Mouse (Mus musculus) midbrain, embryonic 13.5 days (tissue): ENCODE data around the gene Olfr1459. TPM values are rescaled to one million over a fixed set of nuclear protein-coding genes. Genes with fewer than 3 reads are reported as not detected.

Experiments
- ATAC-seq: fragments of 200-750 bp; cut with Nextera tagmentation; 2 replicates; pipeline ENCODE4 v1.8.0; 2017; ENCODE audit warnings: mild to moderate bottlenecking, moderate TSS enrichment, moderate library complexity
- H3K27ac ChIP-seq: fragments of 300-500 bp; sonication (generic); 2 replicates; pipeline ENCODE4 v1.5.1; 2015; ENCODE audit warnings: inconsistent platforms, mild to moderate bottlenecking, moderate library complexity
- H3K27me3 ChIP-seq: fragments of 300-500 bp; sonication (generic); 2 replicates; pipeline ENCODE4 v1.6.1; 2015; ENCODE audit warnings: mild to moderate bottlenecking, inconsistent platforms
- H3K36me3 ChIP-seq: fragments of 300-500 bp; sonication (generic); 2 replicates; pipeline ENCODE4 v1.6.1; 2015; ENCODE audit warnings: mild to moderate bottlenecking, inconsistent platforms
- H3K4me1 ChIP-seq: fragments of 300-500 bp; sonication (generic); replicated peaks from 2 replicates; pipeline ENCODE4 v1.6.1; 2015; ENCODE audit warnings: inconsistent platforms
- H3K4me2 ChIP-seq: fragments of 300-500 bp; sonication (generic); replicated peaks from 2 replicates; pipeline ENCODE4 v1.6.1; 2015; ENCODE audit warnings: moderate library complexity, mild to moderate bottlenecking, inconsistent platforms
- H3K4me3 ChIP-seq: fragments of 300-500 bp; sonication (generic); replicated peaks from 2 replicates; pipeline ENCODE4 v1.5.1; 2015; ENCODE audit warnings: mild to moderate bottlenecking, inconsistent platforms
- H3K9ac ChIP-seq: fragments of 300-500 bp; sonication (generic); replicated peaks from 2 replicates; pipeline ENCODE4 v1.6.1; 2015; ENCODE audit warnings: mild to moderate bottlenecking, inconsistent platforms
- H3K9me3 ChIP-seq: fragments of 300-500 bp; sonication (generic); 2 replicates; pipeline ENCODE4 v1.6.1; 2016; ENCODE audit warnings: mild to moderate bottlenecking, inconsistent platforms
- WGBS: fragments of 180-500 bp; shearing (Covaris S2); methylation state at CpG from one replicate; pipeline ENCODE4 v1.1.7; 2015; 5-methylcytosine and 5-hydroxymethylcytosine counted together
- polyA plus RNA-seq: library from polyadenylated mRNA; unstranded; fragments of >200 nt; fragmentation: Nextera tagmentation; extraction: Ambion mirVana; gene quantifications from 2 replicates; pipeline ENCODE4 v1.2.1, GENCODE M21; 2015

Olfr1459 gene
- polyA plus RNA-seq: not detected in 2 replicates

- Histone ChIP-seq H3K4me3 (no peak within 1 kb of the TSS), H3K9ac (no peak within 1 kb of the TSS), H3K27ac (no peak within 1 kb of the TSS), H3K27me3 (no peaks in the 10 kb centered on the region), H3K4me2 (no peak within 1 kb of the TSS), H3K4me1 (no peaks in the 10 kb centered on the region), H3K9me3 (peaks cover 26% of the 10 kb centered on the region), H3K36me3 (no peaks in the 10 kb centered on the region)
- ATAC-seq: no peak
- 61% methylated on average over 1 of the region's 1 CpGs for WGBS
These were observed at the start of gene Olfr1459 for GRCm38 (mm10) chr19:13149449-13149848. TSS of gene Olfr1459 (minus strand) at chr19:13149549.

GRCm38 (mm10) chr19:13185434-13185833, 36.1 kb upstream of the Olfr1459 start, which contains the start of gene Olfr1462:
TSS of gene Olfr1462 (plus strand) at chr19:13185734.
- Histone ChIP-seq H3K4me2 (no peak within 1 kb of the TSS), H3K4me1 (no peaks in the 10 kb centered on the region)
- 98% methylated on average over 1 of the region's 1 CpGs for WGBS

GRCm38 (mm10) chr19:13162700-13163099, 13.4 kb upstream of the Olfr1459 start, which contains the start of gene Olfr1461:
TSS of gene Olfr1461 (plus strand) at chr19:13163000.
- H3K4me1 ChIP-seq: no peaks in the 10 kb centered on the region
- WGBS: 58% methylated on average over 1 of the region's 1 CpGs

More at GRCm38 (mm10) chr19:13185434-13185833, 36.1 kb upstream of the Olfr1459 start, which contains the start of gene Olfr1462:
- Histone ChIP-seq H3K9me3 (peaks cover 17% of the 10 kb centered on the region), H3K9ac (no peak within 1 kb of the TSS), H3K36me3 (no peaks in the 10 kb centered on the region), H3K4me3 (no peak within 1 kb of the TSS), H3K27ac (no peak within 1 kb of the TSS), H3K27me3 (no peaks in the 10 kb centered on the region)
- no peak for ATAC-seq

GRCm38 (mm10) chr19:13106675-13107074, 42.7 kb downstream of the Olfr1459 start, which contains the start of gene Olfr1458:
TSS of gene Olfr1458 (minus strand) at chr19:13106775.
- Histone ChIP-seq H3K4me2 (no peak within 1 kb of the TSS), H3K4me3 (no peak within 1 kb of the TSS)
- no peak for ATAC-seq

More at GRCm38 (mm10) chr19:13162700-13163099, 13.4 kb upstream of the Olfr1459 start, which contains the start of gene Olfr1461:
- ATAC-seq: no peak
- no peaks in the 10 kb centered on the region for H3K27me3 ChIP-seq
- H3K9ac ChIP-seq: no peak within 1 kb of the TSS
- no peak within 1 kb of the TSS for H3K4me3 ChIP-seq
- H3K4me2 ChIP-seq: no peak within 1 kb of the TSS
- no peaks in the 10 kb centered on the region for H3K36me3 ChIP-seq
- H3K27ac ChIP-seq: no peak within 1 kb of the TSS
- peaks cover 11% of the 10 kb centered on the region; the same call in 1 of the 2 replicates for H3K9me3 ChIP-seq

GRCm38 (mm10) chr19:13097791-13098190, 51.6 kb downstream of the Olfr1459 start, which contains the start of gene Olfr1457:
TSS of gene Olfr1457 (minus strand) at chr19:13097891.
- no peak within 1 kb of the TSS for H3K4me2 ChIP-seq
- no peaks in the 10 kb centered on the region for H3K36me3 ChIP-seq
- peaks cover 21% of the 10 kb centered on the region for H3K9me3 ChIP-seq
- no peaks in the 10 kb centered on the region for H3K4me1 ChIP-seq
- H3K27me3 ChIP-seq: no peaks in the 10 kb centered on the region
- WGBS: 79% methylated on average over 2 of the region's 2 CpGs
- H3K9ac ChIP-seq: no peak within 1 kb of the TSS
- H3K27ac ChIP-seq: no peak within 1 kb of the TSS
- ATAC-seq: no peak
- H3K4me3 ChIP-seq: no peak within 1 kb of the TSS

More at GRCm38 (mm10) chr19:13106675-13107074, 42.7 kb downstream of the Olfr1459 start, which contains the start of gene Olfr1458:
- Histone ChIP-seq H3K36me3 (no peaks in the 10 kb centered on the region), H3K27me3 (no peaks in the 10 kb centered on the region), H3K9ac (no peak within 1 kb of the TSS), H3K4me1 (no peaks in the 10 kb centered on the region), H3K9me3 (peaks cover 27% of the 10 kb centered on the region), H3K27ac (no peak within 1 kb of the TSS)
- 81% methylated on average over 3 of the region's 3 CpGs for WGBS

GRCm38 (mm10) chr19:13093908-13094307, 55.4 kb downstream of the Olfr1459 start:
- Histone ChIP-seq H3K4me2 (no peak overlapping the region), H3K27ac (no peak overlapping the region), H3K9ac (no peak overlapping the region), H3K4me1 (no peaks in the 10 kb centered on the region), H3K27me3 (no peaks in the 10 kb centered on the region), H3K9me3 (peaks cover 24% of the 10 kb centered on the region), H3K4me3 (no peak overlapping the region), H3K36me3 (no peaks in the 10 kb centered on the region)
- no peak for ATAC-seq
- 85% methylated on average over 1 of the region's 1 CpGs for WGBS

Other genes with a start within 250 kb of the Olfr1459 start
- not detected in 2 replicates for gene Olfr1447, start 245.8 kb downstream of the Olfr1459 start, polyA plus RNA-seq
- not detected in 2 replicates for gene Olfr1448, start 225.1 kb downstream of the Olfr1459 start, polyA plus RNA-seq
- not detected in 2 replicates for gene Olfr1449, start 218.7 kb downstream of the Olfr1459 start, polyA plus RNA-seq
- not detected in 2 replicates for gene Olfr1450, start 199.3 kb downstream of the Olfr1459 start, polyA plus RNA-seq
- gene Olfr1451, start 154.5 kb downstream of the Olfr1459 start, polyA plus RNA-seq: not detected in 2 replicates
- gene Olfr1453, start 121.2 kb downstream of the Olfr1459 start, polyA plus RNA-seq: not detected in 2 replicates
- gene Olfr1454, start 88.9 kb downstream of the Olfr1459 start, polyA plus RNA-seq: not detected in 2 replicates
- not detected in 2 replicates for gene Olfr1457, start 51.7 kb downstream of the Olfr1459 start, polyA plus RNA-seq
- gene Olfr1458, start 42.8 kb downstream of the Olfr1459 start, polyA plus RNA-seq: not detected in 2 replicates
- not detected in 2 replicates for gene Olfr1461, start 13.5 kb upstream of the Olfr1459 start, polyA plus RNA-seq
- not detected in 2 replicates for gene Olfr1462, start 36.2 kb upstream of the Olfr1459 start, polyA plus RNA-seq
- gene Olfr1463, start 81.8 kb upstream of the Olfr1459 start, polyA plus RNA-seq: not detected in 2 replicates
- gene Olfr1465, start 166.0 kb upstream of the Olfr1459 start, polyA plus RNA-seq: not detected in 2 replicates
- gene Olfr1466, start 189.3 kb upstream of the Olfr1459 start, polyA plus RNA-seq: not detected in 2 replicates
- not detected in 2 replicates for gene Olfr1467, start 212.7 kb upstream of the Olfr1459 start, polyA plus RNA-seq